Mouse (Mus musculus) thymus, adult 2 months (tissue): Measurements from ENCODE around the gene Zbed3. TPM values are rescaled to one million over a fixed set of nuclear protein-coding genes. Genes with fewer than 3 reads are reported as not detected.

Experiments used
- DNase-seq: peaks from one replicate; pipeline ENCODE4 v3.0.0; 2021
- H3K27ac ChIP-seq: fragments of 200-500 bp; 2 replicates; pipeline ENCODE4 v1.5.1; 2012; ENCODE audit warnings: low read length, control low read depth; ENCODE audit not compliant: control insufficient read depth, insufficient read depth
- H3K27me3 ChIP-seq: fragments of 200-500 bp; 2 replicates; pipeline ENCODE4 v1.6.1; 2012; ENCODE audit warnings: mild to moderate bottlenecking, low read length, moderate library complexity, mixed read lengths; ENCODE audit not compliant: control insufficient read depth, insufficient read depth
- H3K36me3 ChIP-seq: fragments of 200-500 bp; 2 replicates; pipeline ENCODE4 v1.6.1; 2012; ENCODE audit warnings: mild to moderate bottlenecking, low read length, moderate library complexity; ENCODE audit not compliant: control insufficient read depth, insufficient read depth
- H3K4me1 ChIP-seq: fragments of 200-500 bp; replicated peaks from 2 replicates; pipeline ENCODE4 v1.6.1; 2012; ENCODE audit warnings: low read length; ENCODE audit not compliant: control insufficient read depth, insufficient read depth
- H3K4me3 ChIP-seq: fragments of 200-500 bp; 2 replicates; pipeline ENCODE4 v1.5.1; 2012; ENCODE audit warnings: mild to moderate bottlenecking, low read length, control low read depth, moderate library complexity; ENCODE audit not compliant: control insufficient read depth, insufficient read depth
- CTCF ChIP-seq: fragments of 200-500 bp; IDR thresholded peaks from 2 replicates; pipeline ENCODE4 v1.5.1; 2012; ENCODE audit warnings: mild to moderate bottlenecking, control low read depth, low read length, moderate library complexity, borderline replicate concordance; ENCODE audit not compliant: control insufficient read depth, poor library complexity, insufficient read depth; ENCODE audit errors: extremely low read depth
- POLR2A ChIP-seq: fragments of 200-500 bp; IDR thresholded peaks from 2 replicates; pipeline ENCODE4 v1.6.1; 2012; ENCODE audit warnings: mild to moderate bottlenecking, low read length, control low read depth, moderate library complexity; ENCODE audit not compliant: control insufficient read depth, poor library complexity, insufficient read depth; ENCODE audit errors: extremely low read depth
- WGBS: fragments of 180-500 bp; shearing (Covaris S2); methylation state at CpG from one replicate; pipeline ENCODE4 v1.1.7; 2018; 5-methylcytosine and 5-hydroxymethylcytosine counted together
- polyA plus RNA-seq: library from polyadenylated mRNA; depleted of rRNA; stranded (reverse); fragments of >200 nt; gene quantifications from 2 replicates; pipeline ENCODE4 v1.2.3, GENCODE M21; 2012; rRNA removed

Zbed3 gene
- polyA plus RNA-seq, 1 experiment = 19.9 TPM

GRCm38 (mm10) chr13:95378696-95379095 is 55.3 kb downstream of the Zbed3 start:
- no peak for TF ChIP-seq CTCF
- no peak for TF ChIP-seq POLR2A
- Histone ChIP-seq H3K4me1 (peaks cover 7% of the 10 kb centered on the region), H3K36me3 (no peaks in the 10 kb centered on the region), H3K27ac (no peak overlapping the region), H3K27me3 (no peaks in the 10 kb centered on the region), H3K4me3 (no peak overlapping the region)
- 89% methylated on average over 3 of the region's 3 CpGs for WGBS
- DNase-seq = no peak

GRCm38 (mm10) chr13:95382418-95382817 is 59.0 kb downstream of the Zbed3 start:
- H3K36me3 ChIP-seq = no peaks in the 10 kb centered on the region
- H3K4me3 ChIP-seq = no peak overlapping the region
- no peaks in the 10 kb centered on the region for H3K4me1 ChIP-seq
- no peak for DNase-seq
- TF ChIP-seq CTCF (no peak), POLR2A (no peak)
- no peak overlapping the region for H3K27ac ChIP-seq
- no peaks in the 10 kb centered on the region for H3K27me3 ChIP-seq
- WGBS = 17% methylated on average over 5 of the region's 5 CpGs

Other genes with a start within 250 kb of the Zbed3 start
- gene Pde8b, start 73.3 kb upstream of the Zbed3 start, polyA plus RNA-seq = 0.88 and 1.2 TPM in 2 replicates
- 22.5 and 26.9 TPM in 2 replicates for gene Aggf1, start 51.7 kb downstream of the Zbed3 start, polyA plus RNA-seq
- gene Crhbp, start 121.3 kb downstream of the Zbed3 start, polyA plus RNA-seq = 2.7 and 3.1 TPM in 2 replicates
- gene S100z, start 155.1 kb downstream of the Zbed3 start, polyA plus RNA-seq = not detected in 2 replicates
- gene F2rl1, start 201.6 kb downstream of the Zbed3 start, polyA plus RNA-seq = 7.8 and 8.5 TPM in 2 replicates